Mouse (Mus musculus) liver, adult 2 months (tissue): ENCODE measurements at regions not wholly inside any gene's neighbourhood (a gene's known extent, or its start where the extent isn't known, plus 50 kb on each side); places are given as distances from the start of the nearest gene placed in this dataset.

ENCODE experiments used
- DNase-seq: peaks from one replicate; pipeline ENCODE4 v3.0.0-alpha.2; 2011; ENCODE audit warnings: low read depth, low spot score; ENCODE audit errors: extremely low read depth
- H3K27ac ChIP-seq: fragments of 200-500 bp; replicated peaks from 2 replicates; pipeline ENCODE4 v1.5.1; 2012; ENCODE audit warnings: low read depth, mild to moderate bottlenecking, control low read depth, inconsistent platforms, low read length; ENCODE audit not compliant: insufficient read depth
- H3K27me3 ChIP-seq: fragments of 200-500 bp; 2 replicates; pipeline ENCODE4 v1.6.1; 2012; ENCODE audit warnings: mild to moderate bottlenecking, moderate library complexity, low read length, inconsistent platforms; ENCODE audit not compliant: control insufficient read depth, insufficient read depth
- H3K36me3 ChIP-seq: fragments of 200-500 bp; 2 replicates; pipeline ENCODE4 v1.6.1; 2012; ENCODE audit warnings: low read length, inconsistent platforms; ENCODE audit not compliant: control insufficient read depth, insufficient read depth
- H3K4me1 ChIP-seq: fragments of 200-500 bp; 2 replicates; pipeline ENCODE4 v1.6.1; 2011; ENCODE audit warnings: low read length; ENCODE audit not compliant: control insufficient read depth, insufficient read depth
- H3K4me3 ChIP-seq: fragments of 200-500 bp; 2 replicates; pipeline ENCODE4 v1.5.1; 2011; ENCODE audit warnings: low read depth, mild to moderate bottlenecking, control low read depth, low read length, moderate library complexity; ENCODE audit not compliant: insufficient read depth
- H3K79me2 ChIP-seq: fragments of 200-500 bp; 2 replicates; pipeline ENCODE4 v1.6.1; 2012; ENCODE audit warnings: inconsistent platforms, mild to moderate bottlenecking, low read length, moderate library complexity; ENCODE audit not compliant: control insufficient read depth, insufficient read depth
- H3K9ac ChIP-seq: fragments of 200-500 bp; 2 replicates; pipeline ENCODE4 v1.6.1; 2012; ENCODE audit warnings: low read depth, mild to moderate bottlenecking, control low read depth, inconsistent platforms, low read length
- CTCF ChIP-seq: fragments of 200-500 bp; IDR thresholded peaks from 2 replicates; pipeline ENCODE4 v1.5.1; 2011; ENCODE audit warnings: low read depth, low read length, control low read depth
- POLR2A ChIP-seq: fragments of 200-500 bp; IDR thresholded peaks from 2 replicates; pipeline ENCODE4 v1.6.1; 2011; ENCODE audit warnings: low read length, control low read depth; ENCODE audit not compliant: insufficient read depth; ENCODE audit errors: extremely low read depth
- WGBS: fragments of 180-500 bp; shearing (Covaris S2); methylation state at CpG from one replicate; pipeline ENCODE4 v1.1.7; 2018; 5-methylcytosine and 5-hydroxymethylcytosine counted together

- H3K36me3 ChIP-seq = no peaks in the 10 kb centered on the region
- TF ChIP-seq POLR2A (no peak), CTCF (no peak)
- no peak overlapping the region for H3K4me3 ChIP-seq
- no peak for DNase-seq
- H3K4me1 ChIP-seq = no peaks in the 10 kb centered on the region
- no peak overlapping the region for H3K9ac ChIP-seq
- no peaks in the 10 kb centered on the region for H3K79me2 ChIP-seq
- H3K27ac ChIP-seq = no peak overlapping the region
- no peaks in the 10 kb centered on the region for H3K27me3 ChIP-seq
- WGBS = 61% methylated on average over 7 of the region's 7 CpGs
Measured at GRCm38 (mm10) chr12:5494657-5495512, 119.4 kb upstream of the Klhl29 start.

GRCm38 (mm10) chr12:5464250-5464899, 88.9 kb upstream of the Klhl29 start:
- Histone ChIP-seq H3K4me3 (no peak overlapping the region), H3K27ac (no peak overlapping the region), H3K79me2 (no peaks in the 10 kb centered on the region), H3K4me1 (no peaks in the 10 kb centered on the region), H3K9ac (no peak overlapping the region), H3K27me3 (no peaks in the 10 kb centered on the region), H3K36me3 (no peaks in the 10 kb centered on the region)
- WGBS = 83% methylated on average over 9 of the region's 9 CpGs
- TF ChIP-seq POLR2A (no peak), CTCF (no peak)
- no peak for DNase-seq

- no peak overlapping the region for H3K9ac ChIP-seq
- H3K79me2 ChIP-seq = no peaks in the 10 kb centered on the region
- H3K27ac ChIP-seq = no peak overlapping the region
- no peak for TF ChIP-seq CTCF
- no peak for TF ChIP-seq POLR2A
- no peak for DNase-seq
- no peak overlapping the region for H3K4me3 ChIP-seq
- 89% methylated on average over 2 of the region's 2 CpGs for WGBS
- no peaks in the 10 kb centered on the region for H3K36me3 ChIP-seq
- H3K4me1 ChIP-seq = no peaks in the 10 kb centered on the region
- H3K27me3 ChIP-seq = no peaks in the 10 kb centered on the region
Measured at GRCm38 (mm10) chr12:5453157-5453556, 77.7 kb upstream of the Klhl29 start.

GRCm38 (mm10) chr12:5443730-5444129, 68.2 kb upstream of the Klhl29 start:
- Histone ChIP-seq H3K79me2 (no peaks in the 10 kb centered on the region), H3K4me1 (no peaks in the 10 kb centered on the region), H3K27me3 (no peaks in the 10 kb centered on the region), H3K27ac (no peak overlapping the region), H3K9ac (no peak overlapping the region), H3K4me3 (no peak overlapping the region), H3K36me3 (no peaks in the 10 kb centered on the region)
- 60% methylated on average over 2 of the region's 2 CpGs for WGBS
- DNase-seq = no peak
- TF ChIP-seq POLR2A = no peak

GRCm38 (mm10) chr12:5443091-5443531, 67.6 kb upstream of the Klhl29 start:
- no peak for DNase-seq
- H3K9ac ChIP-seq = no peak overlapping the region
- H3K4me3 ChIP-seq = no peak overlapping the region
- no peaks in the 10 kb centered on the region for H3K27me3 ChIP-seq
- TF ChIP-seq POLR2A (no peak), CTCF (no peak)
- no peaks in the 10 kb centered on the region for H3K79me2 ChIP-seq
- WGBS = 82% methylated on average over 7 of the region's 7 CpGs
- no peaks in the 10 kb centered on the region for H3K36me3 ChIP-seq
- no peaks in the 10 kb centered on the region for H3K4me1 ChIP-seq
- no peak overlapping the region for H3K27ac ChIP-seq

- TF ChIP-seq POLR2A (no peak), CTCF (no peak)
- Histone ChIP-seq H3K79me2 (no peaks in the 10 kb centered on the region), H3K27me3 (no peaks in the 10 kb centered on the region), H3K9ac (no peak overlapping the region), H3K36me3 (no peaks in the 10 kb centered on the region), H3K27ac (no peak overlapping the region), H3K4me3 (no peak overlapping the region), H3K4me1 (no peaks in the 10 kb centered on the region)
- 84% methylated on average over 5 of the region's 5 CpGs for WGBS
- no peak for DNase-seq
Measured at GRCm38 (mm10) chr12:5442679-5443078, 67.2 kb upstream of the Klhl29 start.
